Mouse (Mus musculus): ENCODE data around the gene BC024978.

Gene BC024978

DNA sequence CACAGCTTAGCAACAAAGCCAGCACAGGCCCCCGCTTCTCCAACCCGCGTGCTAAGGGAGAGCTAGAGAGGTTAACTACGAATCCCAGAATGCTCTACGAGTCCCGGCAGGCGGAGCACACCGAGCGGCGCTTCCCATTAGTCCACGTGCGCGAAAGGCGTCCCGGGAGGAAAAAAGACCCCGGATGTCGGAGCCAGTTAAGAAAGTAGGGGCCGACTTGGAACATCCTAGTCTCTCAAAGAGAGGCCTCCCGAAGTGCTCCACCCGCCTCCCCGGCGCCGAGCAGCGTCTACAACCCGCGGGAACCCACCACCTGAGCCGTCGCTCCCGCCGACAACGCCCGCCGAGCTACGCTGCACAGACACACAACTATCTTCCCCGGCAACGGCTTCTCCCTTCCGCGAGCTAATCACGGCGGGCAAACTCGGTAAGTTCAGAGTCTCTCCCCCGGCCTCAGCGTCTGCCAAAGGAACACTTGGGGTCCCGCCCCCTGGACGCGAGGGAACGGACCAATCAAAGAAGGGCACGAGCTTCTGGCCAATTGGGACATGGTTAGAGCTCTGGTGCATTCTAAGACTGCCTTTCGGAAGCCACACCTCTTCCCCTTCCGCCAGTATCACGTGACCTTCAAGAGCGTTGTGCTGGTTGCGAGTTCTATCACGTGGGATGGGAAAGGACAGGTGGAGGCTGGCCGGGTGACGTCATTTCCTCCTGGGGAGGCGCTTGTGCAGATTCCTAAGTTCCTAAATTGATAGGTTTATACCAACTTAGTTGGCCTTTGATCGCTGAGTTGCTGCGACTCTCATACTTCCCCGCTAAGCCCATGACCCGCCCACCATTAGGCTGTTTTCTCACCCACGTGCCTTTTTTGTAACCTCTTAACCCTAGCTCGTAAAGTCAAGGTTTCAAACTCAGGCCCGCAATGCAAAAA lies at the start of gene BC024978, which contains the start of gene Snrpa:
BC024978 (plus strand) TSS at position 101 of the 931 bp plus-strand sequence.
Snrpa (minus strand) TSS at position 591 of the 931 bp plus-strand sequence.
- peak; percentile 96 for DNase-seq (ENCODE audit: low spot score)

DNA sequence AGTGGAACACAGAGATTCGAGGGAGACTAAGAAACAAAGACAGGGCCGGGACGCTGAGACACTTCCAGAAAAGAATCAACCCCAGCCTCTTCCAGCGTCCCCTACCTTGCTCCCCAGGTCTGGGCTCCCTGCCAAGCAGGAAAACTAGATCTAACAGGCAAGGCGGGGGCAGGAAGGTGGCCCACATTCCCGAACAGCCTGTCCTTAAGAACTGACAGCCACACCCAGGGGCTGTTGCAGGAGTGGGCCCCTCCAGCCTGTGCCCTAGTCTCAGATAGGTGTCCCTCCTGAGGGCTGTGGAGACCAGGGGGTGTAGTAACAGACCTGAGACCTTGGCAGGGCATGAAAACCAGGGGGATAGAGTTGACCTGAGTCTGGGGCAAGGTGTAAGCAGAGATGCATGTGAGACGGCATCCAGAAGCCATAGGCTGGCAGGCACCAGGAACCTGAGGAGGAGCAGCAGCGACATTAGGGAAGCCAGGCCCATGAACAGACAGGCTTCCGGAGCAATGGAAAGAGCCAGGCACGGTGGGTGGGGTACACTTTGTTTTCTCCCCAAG lies 42.3 kb upstream of the BC024978 start, which contains the start of gene Cyp2t4:
Cyp2t4 (plus strand) TSS at position 510 of the 560 bp plus-strand sequence.
- no peak for DNase-seq (ENCODE audit: low spot score)

DNA sequence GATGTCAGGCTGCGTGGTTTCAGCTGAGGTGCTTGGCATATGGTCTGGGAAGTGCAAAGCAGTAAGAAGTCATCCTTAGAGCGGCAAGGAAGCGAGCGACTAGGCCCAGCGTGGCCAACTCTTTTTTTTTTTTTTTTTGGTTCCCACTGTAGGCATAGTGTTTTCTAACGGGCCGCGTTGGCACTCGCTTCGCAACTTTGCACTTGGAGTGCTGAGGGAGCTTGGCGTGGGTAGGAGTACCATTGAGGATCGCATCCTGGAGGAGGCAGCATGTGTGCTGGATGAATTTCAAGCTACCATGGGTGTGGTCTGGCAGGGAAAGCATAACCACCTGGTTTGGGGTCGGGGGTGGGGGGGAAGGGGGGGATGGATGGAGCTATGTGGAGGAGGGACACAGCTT lies 39.6 kb upstream of the BC024978 start:
- no peak for DNase-seq (ENCODE audit: low spot score)

DNA sequence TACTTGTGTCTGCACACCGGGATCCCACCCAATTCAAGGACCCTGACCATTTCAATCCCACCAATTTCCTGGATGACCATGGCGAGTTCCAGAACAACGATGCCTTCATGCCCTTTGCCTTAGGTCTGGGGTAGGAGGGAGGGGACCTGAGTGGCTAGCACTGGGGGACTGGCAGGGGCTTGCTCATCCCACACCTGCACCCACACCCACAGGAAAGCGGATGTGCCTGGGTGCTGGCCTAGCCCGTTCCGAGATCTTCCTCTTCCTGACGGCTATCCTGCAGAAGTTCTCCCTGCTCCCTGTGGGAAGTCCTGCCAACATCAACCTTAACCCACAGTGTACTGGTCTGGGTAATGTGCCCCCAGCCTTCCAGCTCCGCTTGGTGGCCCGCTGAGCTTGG lies 37.4 kb upstream of the BC024978 start:
- no peak for DNase-seq (ENCODE audit: low spot score)

DNA sequence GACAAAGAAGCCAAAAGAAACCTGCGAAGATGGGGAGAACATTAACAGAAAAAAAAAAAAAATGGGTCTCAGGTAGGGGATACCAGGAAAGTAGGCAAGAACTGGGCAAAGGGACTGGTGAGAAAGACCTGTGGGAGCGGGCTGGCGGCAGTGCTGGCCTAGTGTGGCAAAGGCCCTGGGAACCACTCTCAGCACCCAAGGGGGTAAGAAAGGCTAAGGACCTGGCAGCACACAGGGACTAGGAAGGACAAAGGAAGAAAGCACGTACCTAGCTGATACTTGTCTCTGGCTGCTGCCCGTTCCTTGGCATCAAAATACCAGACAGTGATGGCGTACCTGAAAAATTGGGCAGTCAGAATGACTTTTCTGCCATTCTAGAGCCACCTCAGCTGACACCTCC lies 36.3 kb upstream of the BC024978 start:
- DNase-seq (ENCODE audit: low spot score) = peak; percentile 40

DNA sequence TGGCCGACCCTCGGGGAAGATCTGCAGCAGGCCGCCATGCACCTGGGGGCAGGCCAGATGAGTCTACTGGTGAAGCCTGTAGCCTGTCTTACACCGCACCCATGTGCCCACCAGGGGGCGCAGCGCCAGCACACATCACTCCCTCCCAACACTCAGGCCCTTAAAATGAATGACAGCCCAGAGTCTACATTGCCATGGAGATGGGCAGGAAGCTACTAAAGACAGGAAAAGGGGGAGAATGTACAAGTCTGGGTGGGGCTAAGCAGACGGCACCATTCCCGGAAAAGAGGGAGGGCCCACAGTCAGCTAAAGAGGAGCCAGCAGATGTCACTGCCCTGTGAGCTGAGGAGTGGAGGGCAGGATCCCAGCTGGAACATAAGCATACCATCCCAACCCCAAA lies 35.7 kb upstream of the BC024978 start:
- peak; percentile 92 for DNase-seq (ENCODE audit: low spot score)

DNA sequence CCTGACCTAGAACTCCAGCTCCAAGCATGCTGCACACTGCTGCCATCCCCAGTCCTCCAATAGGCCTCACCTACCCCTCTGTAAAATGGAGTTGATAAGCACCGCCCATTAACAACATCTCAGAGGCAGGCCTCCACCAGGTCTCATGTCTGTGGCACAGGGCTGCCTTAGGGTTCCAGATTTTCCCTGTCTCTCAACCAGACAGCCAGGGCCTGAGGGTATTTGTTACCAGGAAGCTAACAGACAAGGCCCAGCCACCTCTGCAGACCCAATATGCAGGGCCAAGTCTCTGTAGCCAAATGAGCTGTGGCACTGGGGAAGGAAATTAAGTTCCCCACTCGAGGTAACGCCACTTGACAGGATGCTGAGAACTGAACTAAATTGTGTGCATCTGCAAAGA lies 34.7 kb upstream of the BC024978 start:
- peak; percentile 35 for DNase-seq (ENCODE audit: low spot score)

DNA sequence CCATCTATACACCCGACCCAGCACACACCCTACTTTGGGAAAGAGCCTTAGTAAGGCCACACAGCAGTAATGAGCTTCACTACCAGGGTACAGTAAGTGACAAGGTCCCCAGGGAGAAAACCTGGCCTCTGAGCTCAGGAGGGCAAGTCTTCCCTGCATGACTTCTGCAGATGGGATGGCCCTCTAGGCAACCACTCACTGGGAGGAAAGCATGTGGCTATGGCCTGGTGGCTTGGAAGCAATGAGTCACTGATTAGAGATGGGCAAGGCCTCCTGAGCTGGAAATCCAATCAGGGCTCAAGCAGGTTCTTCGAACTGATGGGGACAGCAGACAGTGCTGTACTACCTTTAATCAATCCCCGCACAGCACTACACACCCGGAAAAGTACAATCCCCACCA lies 33.8 kb upstream of the BC024978 start:
- peak; percentile 38 for DNase-seq (ENCODE audit: low spot score)

DNA sequence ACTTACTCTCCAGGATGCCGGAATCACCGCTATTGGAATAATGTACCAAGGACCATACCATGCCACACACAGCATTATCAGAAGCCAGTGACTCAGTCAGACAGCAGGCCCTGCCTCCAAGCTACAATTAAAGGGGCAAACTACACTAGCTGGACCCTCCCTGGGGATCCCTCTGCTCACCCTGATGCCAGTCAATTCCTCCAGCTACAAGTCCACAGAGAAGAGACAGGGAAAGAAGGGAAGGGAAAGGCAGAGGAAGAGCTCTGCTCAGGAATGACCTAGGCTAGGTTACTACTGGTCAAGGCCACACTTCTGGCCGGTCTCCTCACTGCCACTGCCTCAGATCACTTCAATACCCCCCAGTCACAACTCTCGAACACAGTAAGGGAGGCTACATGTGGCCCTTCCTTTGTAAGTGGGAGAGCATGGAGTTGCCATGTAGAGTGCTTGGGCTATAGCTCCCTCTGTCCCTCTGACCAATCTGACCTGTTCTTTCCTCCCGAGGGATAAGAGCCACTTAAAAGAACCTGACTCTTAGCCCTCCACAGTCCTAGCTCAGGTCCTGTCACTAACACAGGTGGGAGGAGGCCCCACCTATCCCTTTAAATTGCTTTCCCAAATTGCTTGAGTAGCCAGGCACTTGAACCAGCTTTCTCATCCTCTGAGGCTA lies 32.7 kb upstream of the BC024978 start:
- DNase-seq (ENCODE audit: low spot score) = peak; percentile 37

DNA sequence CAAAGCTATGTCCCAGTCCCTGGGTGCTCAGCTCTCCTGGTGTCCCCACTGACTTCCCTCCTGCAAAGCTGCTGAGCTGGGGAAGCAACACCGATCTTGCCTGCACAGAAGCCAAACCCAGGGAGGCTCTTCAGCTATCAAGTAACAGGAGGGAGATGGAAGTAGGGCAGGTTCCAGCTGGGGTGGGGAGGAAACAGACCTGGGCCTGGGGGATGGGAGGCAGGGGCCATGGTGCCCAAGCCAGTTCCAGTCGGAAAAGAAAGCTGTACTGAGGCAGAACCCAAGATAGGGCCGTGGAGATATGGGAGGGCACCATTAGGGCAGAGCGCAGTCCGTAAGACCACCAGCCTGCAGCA lies 32.2 kb upstream of the BC024978 start:
- no peak for DNase-seq (ENCODE audit: low spot score)

DNA sequence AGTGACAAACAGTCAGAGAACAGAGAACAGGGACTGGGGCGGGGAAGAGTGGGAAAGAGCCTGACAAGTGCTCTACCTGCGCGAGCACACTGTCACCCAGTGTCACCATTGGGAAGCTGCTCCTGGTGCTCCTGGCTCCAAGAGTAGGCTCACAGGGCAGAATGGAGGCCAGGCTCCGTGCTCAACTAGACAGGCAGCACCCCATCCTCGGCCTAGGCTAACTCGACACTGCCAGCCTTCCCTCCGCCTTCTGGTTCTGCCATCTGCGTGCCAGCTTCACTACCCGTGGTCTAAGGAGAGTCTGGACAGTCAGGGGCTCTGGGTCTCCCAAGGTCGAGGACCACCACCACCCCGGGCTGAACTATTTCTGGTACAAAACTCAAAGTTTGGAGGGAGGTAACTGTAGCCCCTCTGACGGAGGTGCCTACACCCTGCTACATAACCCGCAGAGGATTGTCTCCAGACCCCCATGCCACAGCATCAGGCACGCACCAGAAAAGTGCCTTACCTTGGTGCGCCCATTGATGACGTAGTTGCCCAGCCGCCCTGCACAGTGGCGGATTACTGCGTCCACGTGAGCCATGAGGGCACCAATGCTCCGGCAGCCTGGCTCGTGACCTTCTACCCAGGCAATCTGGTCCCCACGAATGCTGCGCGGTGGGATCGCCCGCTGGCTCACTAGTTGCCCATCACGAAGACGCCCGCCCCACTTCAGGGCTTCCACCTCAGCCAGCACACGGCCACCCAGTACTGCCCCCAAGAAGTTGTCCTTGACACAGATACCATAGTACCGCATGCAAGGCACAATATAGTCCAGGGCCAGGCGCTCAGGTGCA lies 31.3 kb upstream of the BC024978 start:
- peak; percentile 64 for DNase-seq (ENCODE audit: low spot score)

DNA sequence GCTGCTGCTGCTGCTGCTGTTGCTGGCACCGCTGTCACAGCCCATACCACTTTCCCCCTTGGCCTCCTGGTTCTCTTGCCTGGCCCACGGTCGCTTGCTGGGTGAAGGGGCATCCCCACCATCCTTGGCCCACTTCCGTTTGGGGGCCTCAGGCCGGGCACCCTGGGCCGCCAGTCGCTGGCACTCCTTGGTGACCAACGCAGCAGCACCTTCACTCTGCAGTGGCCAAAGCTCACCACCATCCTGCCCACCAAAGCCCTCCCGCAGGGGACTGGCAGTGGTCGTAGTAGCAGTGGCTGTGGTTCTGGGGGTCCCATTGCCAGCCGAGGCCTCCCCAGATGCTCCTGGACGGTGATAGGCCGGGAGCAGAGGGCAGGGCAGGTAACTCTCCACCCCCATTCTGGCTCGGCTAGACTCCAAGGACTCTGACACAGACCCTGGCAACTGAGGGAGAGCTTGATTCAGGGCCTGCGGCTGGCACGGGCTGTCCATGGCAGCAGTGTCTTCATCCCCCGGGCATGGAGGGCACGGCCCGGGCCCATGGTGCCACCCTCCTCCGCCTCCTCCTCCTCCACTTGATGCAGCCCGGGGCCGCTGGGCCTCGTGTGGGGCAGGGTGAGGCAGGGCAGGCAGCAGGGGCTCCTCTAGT lies 30.4 kb upstream of the BC024978 start:
- peak; percentile 68 for DNase-seq (ENCODE audit: low spot score)

DNA sequence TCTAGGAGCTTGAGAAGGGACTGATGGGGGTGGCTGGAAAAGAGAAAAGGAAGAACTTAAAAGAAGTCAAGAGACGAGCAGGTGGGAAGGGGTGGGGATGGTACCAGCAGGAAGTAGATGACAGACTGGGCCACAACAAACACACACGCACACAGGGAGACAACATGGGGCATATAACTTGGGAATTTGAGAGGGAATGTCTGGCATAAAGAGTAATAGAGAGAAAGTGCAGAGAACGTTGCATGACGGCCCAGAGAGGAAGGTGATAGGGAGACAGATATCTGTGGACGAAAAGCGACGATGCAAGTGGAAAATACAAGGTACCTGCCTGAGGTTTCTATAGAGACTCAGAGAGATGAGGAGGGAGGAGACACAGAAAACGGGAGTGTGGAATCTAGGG lies 29.9 kb upstream of the BC024978 start:
- no peak for DNase-seq (ENCODE audit: low spot score)

DNA sequence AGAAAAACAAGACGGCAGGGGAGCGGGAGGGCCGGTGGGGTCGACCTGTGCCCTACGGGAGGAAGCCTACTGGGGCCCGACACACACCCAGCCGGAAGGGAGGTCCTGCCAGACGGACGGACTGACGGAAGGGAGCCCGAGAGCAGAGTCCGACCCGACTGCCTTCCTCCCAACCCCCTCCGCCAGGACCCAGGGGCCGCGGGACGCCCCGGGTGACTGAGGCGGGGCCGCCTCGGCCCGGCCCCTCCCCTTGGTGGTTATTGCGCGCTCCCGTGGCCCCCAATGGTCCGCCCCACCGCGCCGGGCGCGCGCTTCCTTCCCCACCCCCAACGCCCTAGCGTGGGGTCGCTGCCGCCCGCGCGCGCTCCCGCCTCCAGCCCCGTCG lies 29.4 kb upstream of the BC024978 start:
- peak; percentile 93 for DNase-seq (ENCODE audit: low spot score)

DNA sequence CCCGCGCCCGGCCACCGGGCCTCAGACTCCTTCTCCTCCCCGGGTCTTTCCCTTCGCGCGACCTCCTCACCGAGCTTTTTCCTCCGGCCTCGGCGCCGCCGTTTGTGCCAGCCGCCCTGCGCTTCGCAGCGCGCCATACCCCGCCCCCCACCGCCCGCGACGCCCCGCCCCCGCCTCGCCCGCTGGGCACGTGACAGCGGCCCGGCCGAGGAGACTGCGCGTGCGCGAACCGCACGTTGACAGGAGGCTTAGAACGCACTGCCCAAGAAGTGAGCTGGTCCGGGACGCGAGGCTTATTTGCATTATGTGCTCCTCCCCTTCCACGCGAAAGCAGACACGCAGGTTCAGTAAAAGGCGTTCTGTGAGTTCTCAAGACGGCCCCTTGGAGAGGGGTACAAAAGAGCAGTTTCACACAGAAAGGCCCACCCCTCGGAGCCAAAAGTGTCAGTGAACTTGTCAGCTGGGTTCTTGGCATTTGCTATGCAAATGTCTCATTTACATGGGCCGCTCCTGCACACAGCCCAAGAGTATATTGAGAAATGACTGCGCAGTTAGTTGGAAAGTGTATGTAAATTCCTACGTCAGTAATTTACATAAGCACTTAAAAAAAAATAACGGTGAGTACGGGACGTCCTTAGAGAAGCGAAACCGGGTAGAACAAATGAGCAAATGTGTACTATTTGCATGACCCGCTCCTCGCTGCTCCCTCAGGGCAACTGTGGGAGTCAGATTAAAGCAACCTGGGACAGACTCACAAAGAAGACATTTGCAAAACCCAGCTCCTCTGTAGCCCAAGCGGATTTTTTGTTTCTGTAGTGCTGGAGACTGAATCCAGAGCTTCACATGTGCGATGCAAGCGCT lies 28.7 kb upstream of the BC024978 start, which contains the start of gene Egln2:
Egln2 (minus strand) TSS at position 189 of the 861 bp plus-strand sequence.
- DNase-seq (ENCODE audit: low spot score) = peak; percentile 98

DNA sequence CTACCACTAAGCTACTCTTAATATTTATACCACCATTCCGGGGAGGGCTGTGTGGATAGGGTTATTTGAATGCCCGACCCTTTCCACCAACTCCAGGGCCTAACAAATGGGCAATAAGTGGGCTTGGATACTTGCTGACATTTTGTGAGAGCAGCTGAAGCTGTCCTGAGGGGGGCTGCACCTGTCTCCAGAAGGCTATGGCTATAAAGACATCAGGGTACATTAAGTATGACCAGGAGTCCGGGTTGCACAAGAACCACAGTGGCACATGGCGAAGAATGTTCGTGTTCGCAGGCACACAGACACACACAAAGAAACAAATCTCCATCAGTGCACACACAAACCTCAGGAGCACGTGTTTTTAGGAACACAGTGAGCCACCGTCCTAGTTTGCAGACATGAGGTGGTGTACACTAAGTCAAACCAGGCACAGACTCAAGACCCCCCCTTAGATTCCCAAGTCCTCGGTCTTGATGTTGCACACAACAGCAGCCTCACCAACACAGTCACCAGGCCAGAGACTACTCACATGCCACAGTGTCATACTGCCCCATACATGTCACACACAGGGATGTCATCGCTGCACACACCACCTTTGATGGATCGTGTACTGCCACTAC lies 28.0 kb upstream of the BC024978 start:
- DNase-seq (ENCODE audit: low spot score) = no peak

DNA sequence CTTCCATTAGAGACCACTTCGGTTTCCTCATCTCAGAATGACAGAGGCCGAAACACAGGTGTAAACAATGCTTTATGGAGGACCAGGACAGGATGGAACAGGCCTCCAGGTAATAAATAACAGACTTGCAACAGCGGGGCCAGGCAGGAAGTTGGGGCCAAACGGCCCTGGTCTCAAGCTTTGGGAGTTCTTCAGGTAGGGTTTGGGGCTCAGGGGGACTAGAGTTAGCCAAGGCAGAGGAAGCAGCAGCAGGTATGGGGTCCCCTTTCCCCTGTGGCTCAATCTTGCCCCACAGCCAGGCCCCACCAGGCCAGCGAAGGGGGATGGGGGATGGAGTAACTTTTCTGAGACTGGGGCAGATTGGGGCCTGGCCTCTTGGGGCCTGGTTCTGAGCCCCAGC lies 27.2 kb upstream of the BC024978 start:
- no peak for DNase-seq (ENCODE audit: low spot score)

DNA sequence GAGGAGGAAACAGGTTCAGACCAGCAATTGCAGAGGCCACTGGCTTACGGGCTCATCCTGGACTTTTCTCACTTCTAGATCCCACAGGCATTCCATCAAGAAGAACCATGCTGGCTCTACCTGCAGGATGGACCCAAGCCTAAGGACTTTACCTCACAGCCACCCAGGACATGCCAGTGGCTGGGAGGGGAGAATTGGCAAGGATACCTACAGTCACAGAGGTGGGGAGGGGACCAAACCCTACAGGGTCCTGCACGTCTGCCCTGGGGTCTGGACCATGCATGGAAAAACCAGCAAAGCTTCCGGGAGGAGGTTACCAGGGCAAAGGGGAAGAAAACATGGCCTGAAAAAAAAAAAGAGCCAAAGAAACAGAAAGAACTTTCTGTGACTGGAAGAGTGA lies 24.6 kb upstream of the BC024978 start:
- DNase-seq (ENCODE audit: low spot score) = no peak

DNA sequence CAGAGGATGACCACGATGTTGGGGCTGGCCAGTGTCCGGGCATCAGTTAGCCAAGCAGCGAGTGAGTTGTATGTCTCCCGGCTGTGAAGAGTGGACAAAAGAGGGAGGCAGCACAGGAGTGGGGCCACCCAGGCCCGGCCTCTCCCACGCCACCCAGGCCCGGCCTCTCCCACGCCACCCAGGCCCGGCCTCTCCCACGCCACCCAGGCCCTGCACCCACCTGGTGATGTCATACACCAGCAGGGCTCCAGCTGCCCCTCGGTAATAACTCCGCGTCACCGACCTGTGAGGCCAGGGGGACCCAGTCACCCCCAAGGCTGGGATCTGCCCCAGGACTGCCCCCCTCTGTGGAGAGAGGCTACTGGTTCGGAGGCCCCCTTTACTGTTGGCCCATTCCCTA lies 21.1 kb upstream of the BC024978 start:
- peak; percentile 74 for DNase-seq (ENCODE audit: low spot score)

DNA sequence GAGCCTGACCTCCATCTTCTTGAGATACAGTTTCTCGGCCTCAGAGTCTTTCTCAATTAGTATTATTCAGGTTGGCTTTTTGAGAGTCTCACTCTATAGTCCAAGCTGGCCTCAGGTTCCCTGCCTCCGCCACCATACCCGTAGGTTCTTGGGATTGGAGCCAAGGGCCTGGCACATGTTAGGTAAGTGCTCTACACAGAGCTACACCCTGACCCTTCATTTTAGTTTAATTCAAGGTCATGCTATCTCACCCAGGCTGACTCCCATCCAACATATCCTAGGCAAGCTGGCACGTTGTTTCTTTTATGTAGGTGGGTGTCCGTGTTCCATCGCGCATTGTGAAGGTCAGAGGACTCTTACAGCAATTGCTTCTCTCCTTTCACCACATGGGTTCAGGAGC lies 20.7 kb upstream of the BC024978 start:
- DNase-seq (ENCODE audit: low spot score) = peak; percentile 66
